Mouse (Mus musculus): Measurements from ENCODE around the gene Slc37a2. TPM values are rescaled to one million over a fixed set of nuclear protein-coding genes. Genes with fewer than 3 reads are reported as not detected.

The Slc37a2 gene
- total RNA-seq, 2 experiments from 2014 or later: 1.1 TPM

- intact Hi-C loops (cut with DNase I; ENCODE audit: low total_unique reads): loop anchor here (2.0 to 5.0 kb wide), 3 partner anchors 53 to 313 kb away; no protein-coding TSS in a partner anchor
- DNase-seq: peak; percentile 50
Measured at GRCm38 (mm10) chr9:37229880-37230325, 25.6 kb downstream of the Slc37a2 start.

GRCm38 (mm10) chr9:37225581-37225980, 30.0 kb downstream of the Slc37a2 start:
- intact Hi-C loops (cut with DNase I; ENCODE audit: low total_unique reads): loop anchor here (5.0 kb wide), 1 partner anchor 308 kb away; no protein-coding TSS in a partner anchor
- no peak for DNase-seq

- intact Hi-C loops (cut with DNase I; ENCODE audit: low total_unique reads): no loop called here
Measured at GRCm38 (mm10) chr9:37220755-37221154, 34.8 kb downstream of the Slc37a2 start.

GRCm38 (mm10) chr9:37214327-37215060, 41.0 kb downstream of the Slc37a2 start:
- no peak for DNase-seq
- intact Hi-C loops (cut with DNase I; ENCODE audit: low total_unique reads): no loop called here

More at GRCm38 (mm10) chr9:37220755-37221154, 34.8 kb downstream of the Slc37a2 start:
- no peak for DNase-seq

- intact Hi-C loops (cut with DNase I; ENCODE audit: low total_unique reads): no loop called here
Measured at GRCm38 (mm10) chr9:37213060-37213738, 42.3 kb downstream of the Slc37a2 start.

GRCm38 (mm10) chr9:37207929-37208411, 47.6 kb downstream of the Slc37a2 start, which contains the start of gene Tmem218:
Tmem218 (plus strand) TSS chr9:37208223.
- intact Hi-C loops (cut with DNase I; ENCODE audit: low total_unique reads): no loop called here
- DNase-seq: peak; percentile 88

More at GRCm38 (mm10) chr9:37213060-37213738, 42.3 kb downstream of the Slc37a2 start:
- DNase-seq: no peak

GRCm38 (mm10) chr9:37203884-37204283, 51.7 kb downstream of the Slc37a2 start:
- no peak for DNase-seq
- intact Hi-C loops (cut with DNase I; ENCODE audit: low total_unique reads): no loop called here

GRCm38 (mm10) chr9:37200414-37200813, 55.1 kb downstream of the Slc37a2 start:
- DNase-seq: no peak
- intact Hi-C loops (cut with DNase I; ENCODE audit: low total_unique reads): no loop called here

- intact Hi-C loops (cut with DNase I; ENCODE audit: low total_unique reads): no loop called here
- no peak for DNase-seq
Measured at GRCm38 (mm10) chr9:37197067-37197466, 58.5 kb downstream of the Slc37a2 start.

- intact Hi-C loops (cut with DNase I; ENCODE audit: low total_unique reads): no loop called here
- no peak for DNase-seq
Measured at GRCm38 (mm10) chr9:37188024-37188423, 67.5 kb downstream of the Slc37a2 start.

- intact Hi-C loops (cut with DNase I; ENCODE audit: low total_unique reads): no loop called here
- DNase-seq: no peak
Measured at GRCm38 (mm10) chr9:37187407-37187806, 68.1 kb downstream of the Slc37a2 start.

GRCm38 (mm10) chr9:37183176-37183575, 72.4 kb downstream of the Slc37a2 start:
- no peak for DNase-seq
- intact Hi-C loops (cut with DNase I; ENCODE audit: low total_unique reads): no loop called here

GRCm38 (mm10) chr9:37181596-37181995, 73.9 kb downstream of the Slc37a2 start:
- intact Hi-C loops (cut with DNase I; ENCODE audit: low total_unique reads): no loop called here
- DNase-seq: no peak

- intact Hi-C loops (cut with DNase I; ENCODE audit: low total_unique reads): no loop called here
- no peak for DNase-seq
Measured at GRCm38 (mm10) chr9:37179596-37179995, 75.9 kb downstream of the Slc37a2 start.

GRCm38 (mm10) chr9:37178911-37179310, 76.6 kb downstream of the Slc37a2 start:
- intact Hi-C loops (cut with DNase I; ENCODE audit: low total_unique reads): no loop called here
- no peak for DNase-seq

Other genes with a start within 250 kb of the Slc37a2 start
- gene Pknox2, start 108.3 kb downstream of the Slc37a2 start, total RNA-seq (2021): 10 to 100 TPM; 27.6 to 31.4 TPM
- 1 to 10 TPM; 2.4 TPM for gene Tmem218, start 47.5 kb downstream of the Slc37a2 start, total RNA-seq (2021)
- gene Ccdc15, start 92.7 kb upstream of the Slc37a2 start, total RNA-seq (2021): 1 to 10 TPM; 1.2 to 1.4 TPM
- gene Hepacam, start 111.6 kb upstream of the Slc37a2 start, total RNA-seq (2021): 1 to 10 TPM in 1 of 2 experiments, under 1 TPM in 1; 0.11 to 1.3 TPM
- 10 to 100 TPM; 16.7 to 23.6 TPM for gene Robo4, start 146.2 kb upstream of the Slc37a2 start, total RNA-seq (2021)
- gene Robo3, start 177.5 kb upstream of the Slc37a2 start, total RNA-seq (2021): not detected
- 1 to 10 TPM; 4.1 to 6.4 TPM for gene Msantd2, start 233.6 kb upstream of the Slc37a2 start, total RNA-seq (2021)